Mouse (Mus musculus) MEL (cell line): ENCODE data around the gene Smurf2. TPM values are rescaled to one million over a fixed set of nuclear protein-coding genes. Genes with fewer than 3 reads are reported as not detected.

Source experiments
- DNase-seq: peaks from one replicate; pipeline ENCODE4 v3.0.0; 2011; ENCODE audit warnings: low read depth, low spot score
- H3K27ac ChIP-seq: 2 replicates; pipeline ENCODE4 v1.5.1; 2012; ENCODE audit warnings: low read depth, mild to moderate bottlenecking, control low read depth, low read length, moderate library complexity; ENCODE audit not compliant: control insufficient read depth
- H3K27me3 ChIP-seq, 2 experiments: fragments of 150-350 bp in 1 of 2; sonication (generic) in 1 of 2; 2 replicates each; pipeline ENCODE4 v1.6.1; 2012; ENCODE audit warnings: low read length in 2 of 2, mild to moderate bottlenecking in 2 of 2, improper control_type of control experiment in 1 of 2, moderate library complexity in 1 of 2; ENCODE audit not compliant: insufficient read depth in 2 of 2, control insufficient read depth in 1 of 2
- H3K36me3 ChIP-seq, 2 experiments: 2 replicates each; pipeline ENCODE4 v1.6.1; 2012 to 2014; ENCODE audit warnings: low read length in 2 of 2, improper control_type of control experiment in 1 of 2, inconsistent platforms in 1 of 2, mild to moderate bottlenecking in 1 of 2; ENCODE audit not compliant: insufficient read depth in 2 of 2, control insufficient read depth in 1 of 2
- H3K4me1 ChIP-seq, 2 experiments: fragments of 150-350 bp in 1 of 2; sonication (generic) in 1 of 2; 2 replicates each; pipeline ENCODE4 v1.6.1; 2012; ENCODE audit warnings: low read length in 2 of 2, improper control_type of control experiment in 1 of 2, mild to moderate bottlenecking in 1 of 2; ENCODE audit not compliant: insufficient read depth in 2 of 2, control insufficient read depth in 1 of 2
- H3K4me3 ChIP-seq, 2 experiments: fragments of 150-350 bp in 1 of 2; sonication (generic) in 1 of 2; 2 replicates each; pipeline ENCODE4 v1.5.1; 2012; ENCODE audit warnings: low read depth in 2 of 2, low read length in 2 of 2, mild to moderate bottlenecking in 2 of 2, moderate library complexity in 2 of 2, control low read depth in 1 of 2, improper control_type of control experiment in 1 of 2; ENCODE audit not compliant: control insufficient read depth in 1 of 2, insufficient read depth in 1 of 2
- H3K79me2 ChIP-seq: 2 replicates; pipeline ENCODE4 v1.6.1; 2012; ENCODE audit warnings: mild to moderate bottlenecking, low read length, moderate library complexity; ENCODE audit not compliant: control insufficient read depth, poor library complexity, insufficient read depth
- H3K9ac ChIP-seq: 2 replicates; pipeline ENCODE4 v1.6.1; 2012; ENCODE audit warnings: low read depth, mild to moderate bottlenecking, control low read depth, low read length, moderate library complexity; ENCODE audit not compliant: control insufficient read depth, poor library complexity, severe bottlenecking
- H3K9me3 ChIP-seq: fragments of 150-350 bp; sonication (generic); replicated peaks from 2 replicates; pipeline ENCODE4 v1.6.1; 2012; ENCODE audit warnings: mild to moderate bottlenecking, low read length, improper control_type of control experiment, moderate library complexity; ENCODE audit not compliant: insufficient read depth
- BHLHE40 ChIP-seq: IDR thresholded peaks from 2 replicates; pipeline ENCODE4 v1.6.1; 2012; ENCODE audit warnings: low read depth, mild to moderate bottlenecking, inconsistent platforms, low read length, improper control_type of control experiment, borderline replicate concordance
- CHD1 ChIP-seq: IDR thresholded peaks from 2 replicates; pipeline ENCODE4 v1.6.1; 2012; ENCODE audit warnings: low read depth, mild to moderate bottlenecking, inconsistent platforms, low read length, improper control_type of control experiment
- CHD2 ChIP-seq: IDR thresholded peaks from 2 replicates; pipeline ENCODE4 v1.6.1; 2011; ENCODE audit warnings: low read length, improper control_type of control experiment
- CTCF ChIP-seq, 3 experiments: IDR thresholded peaks in 2 of 3; conservative IDR thresholded peaks in 1 of 3; 2 replicates each; pipeline ENCODE4 v1.5.1; 2011 to 2012; ENCODE audit warnings: low read length in 3 of 3, low read depth in 2 of 3, mild to moderate bottlenecking in 2 of 3, improper control_type of control experiment in 1 of 3, inconsistent platforms in 1 of 3, mixed read lengths in 1 of 3, moderate library complexity in 1 of 3; ENCODE audit not compliant: control insufficient read depth in 1 of 3, insufficient read depth in 1 of 3, poor library complexity in 1 of 3, severe bottlenecking in 1 of 3
- E2F4 ChIP-seq: IDR thresholded peaks from 2 replicates; pipeline ENCODE4 v1.6.1; 2011; ENCODE audit warnings: low read depth, low read length, improper control_type of control experiment, borderline replicate concordance
- ELF1 ChIP-seq: IDR thresholded peaks from 2 replicates; pipeline ENCODE4 v1.6.1; 2014; ENCODE audit warnings: low read depth, mild to moderate bottlenecking, inconsistent platforms, low read length, improper control_type of control experiment, moderate library complexity
- EP300 ChIP-seq, 2 experiments: IDR thresholded peaks; 2 replicates each; pipeline ENCODE4 v1.6.1; 2011; ENCODE audit warnings: improper control_type of control experiment in 2 of 2, low read length in 2 of 2, low read depth in 1 of 2, mild to moderate bottlenecking in 1 of 2
- GABPA ChIP-seq: IDR thresholded peaks from 2 replicates; pipeline ENCODE4 v1.6.1; 2012; ENCODE audit warnings: low read depth, mild to moderate bottlenecking, inconsistent platforms, low read length, improper control_type of control experiment, moderate library complexity
- GATA1 ChIP-seq: IDR thresholded peaks from 2 replicates; pipeline ENCODE4 v1.6.1; 2011; ENCODE audit warnings: low read depth, low read length, improper control_type of control experiment
- HCFC1 ChIP-seq: IDR thresholded peaks from 2 replicates; pipeline ENCODE4 v1.6.1; 2012; ENCODE audit warnings: low read depth, mild to moderate bottlenecking, inconsistent platforms, low read length, improper control_type of control experiment, moderate library complexity
- JUND ChIP-seq: IDR thresholded peaks from 2 replicates; pipeline ENCODE4 v1.6.1; 2011; ENCODE audit warnings: low read depth, mild to moderate bottlenecking, improper control_type of control experiment, low read length
- MAZ ChIP-seq: IDR thresholded peaks from 2 replicates; pipeline ENCODE4 v1.6.1; 2012; ENCODE audit warnings: low read depth, mild to moderate bottlenecking, inconsistent platforms, low read length, improper control_type of control experiment
- MEF2A ChIP-seq: IDR thresholded peaks from 2 replicates; pipeline ENCODE4 v1.6.1; 2014; ENCODE audit warnings: low read depth, mild to moderate bottlenecking, inconsistent platforms, low read length, improper control_type of control experiment; ENCODE audit not compliant: poor library complexity, insufficient replicate concordance, severe bottlenecking; ENCODE audit errors: extremely low read depth
- MYC ChIP-seq: IDR thresholded peaks from 2 replicates; pipeline ENCODE4 v1.6.1; 2011; ENCODE audit warnings: low read depth, mild to moderate bottlenecking, low read length, improper control_type of control experiment, moderate library complexity
- RAD21 ChIP-seq: IDR thresholded peaks from 2 replicates; pipeline ENCODE4 v1.6.1; 2011; ENCODE audit warnings: mild to moderate bottlenecking, low read depth, low read length, improper control_type of control experiment
- RCOR1 ChIP-seq: IDR thresholded peaks from 2 replicates; pipeline ENCODE4 v1.6.1; 2012; ENCODE audit warnings: low read depth, mild to moderate bottlenecking, inconsistent platforms, low read length, improper control_type of control experiment
- SIN3A ChIP-seq: IDR thresholded peaks from 2 replicates; pipeline ENCODE4 v1.6.1; 2012; ENCODE audit warnings: low read length, improper control_type of control experiment, inconsistent platforms
- TCF12 ChIP-seq: IDR thresholded peaks from 2 replicates; pipeline ENCODE4 v1.6.1; 2014; ENCODE audit warnings: low read depth, mild to moderate bottlenecking, inconsistent platforms, low read length, improper control_type of control experiment, moderate library complexity
- USF1 ChIP-seq: IDR thresholded peaks from 2 replicates; pipeline ENCODE4 v1.6.1; 2014; ENCODE audit warnings: low read depth, mild to moderate bottlenecking, inconsistent platforms, low read length, improper control_type of control experiment, moderate library complexity
- ZC3H11A ChIP-seq: IDR thresholded peaks from 2 replicates; pipeline ENCODE4 v1.6.1; 2012; ENCODE audit warnings: low read depth, mild to moderate bottlenecking, inconsistent platforms, low read length, improper control_type of control experiment
- ZKSCAN1 ChIP-seq: IDR thresholded peaks from 2 replicates; pipeline ENCODE4 v1.6.1; 2012; ENCODE audit warnings: low read depth, mild to moderate bottlenecking, inconsistent platforms, low read length, improper control_type of control experiment, moderate library complexity
- polyA plus RNA-seq, 2 experiments: library from polyadenylated mRNA; stranded (reverse) in 1 of 2; unstranded in 1 of 2; fragments of >175 nt in 1 of 2; fragments of >200 nt in 1 of 2; gene quantifications; 2 replicates each; pipeline versions ENCODE4 v1.2.1 to v1.2.4; 2012; ENCODE audit warnings: low replicate concordance in 2 of 2, low read depth in 1 of 2; ENCODE audit not compliant: insufficient read length in 2 of 2, insufficient read depth in 1 of 2, missing spikeins in 1 of 2
- total RNA-seq: library from RNA; depleted of rRNA; stranded (reverse); fragments of 300-350 nt; gene quantifications from 2 replicates; pipeline ENCODE4 v1.2.3, GENCODE M21; 2012

Gene Smurf2
- total and polyA plus RNA-seq, 3 experiments: 15.5 to 67.0 (median 17.5) TPM

DNA sequence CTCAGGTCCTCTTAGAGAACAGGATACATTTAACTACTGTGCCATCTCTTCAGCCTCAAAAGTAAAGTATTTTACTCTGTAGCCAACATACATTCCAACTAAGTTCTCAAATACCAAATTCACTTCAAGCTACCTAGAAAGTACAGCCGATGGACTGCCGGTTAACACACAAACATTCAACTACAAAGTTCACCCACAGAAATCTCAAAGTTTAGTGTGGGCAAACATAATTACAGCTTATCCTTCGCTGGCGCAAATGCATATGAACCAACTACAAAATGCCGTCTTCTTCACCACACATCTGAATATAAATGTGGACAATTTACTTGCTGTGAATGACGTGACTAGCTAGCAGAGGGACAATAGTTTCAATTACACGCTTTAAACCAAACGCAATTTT, 1.6 kb downstream of the Smurf2 start:
- H3K9ac ChIP-seq: peak overlapping the region; percentile 98
- no peak for DNase-seq
- no peak overlapping the region for H3K27ac ChIP-seq
- H3K79me2 ChIP-seq: peaks cover 35% of the 10 kb centered on the region
- no peaks in the 10 kb centered on the region for H3K9me3 ChIP-seq
- peak overlapping the region; percentile 87 to 89 for H3K4me3 ChIP-seq
- TF ChIP-seq JUND (no peak), MEF2A (no peak), SIN3A (no peak), MYC (no peak), RAD21 (no peak), ZC3H11A (no peak), HCFC1 (no peak), TCF12 (no peak), ZKSCAN1 (no peak)
- peaks cover 0 to 18% of the 10 kb centered on the region in 2 experiments; a peak in 2 of 4 replicates for H3K36me3 ChIP-seq
- no peaks in the 10 kb centered on the region for H3K27me3 ChIP-seq
- H3K4me1 ChIP-seq: peaks cover 7 to 9% of the 10 kb centered on the region in 2 experiments; a peak in 3 of 4 replicates

DNA sequence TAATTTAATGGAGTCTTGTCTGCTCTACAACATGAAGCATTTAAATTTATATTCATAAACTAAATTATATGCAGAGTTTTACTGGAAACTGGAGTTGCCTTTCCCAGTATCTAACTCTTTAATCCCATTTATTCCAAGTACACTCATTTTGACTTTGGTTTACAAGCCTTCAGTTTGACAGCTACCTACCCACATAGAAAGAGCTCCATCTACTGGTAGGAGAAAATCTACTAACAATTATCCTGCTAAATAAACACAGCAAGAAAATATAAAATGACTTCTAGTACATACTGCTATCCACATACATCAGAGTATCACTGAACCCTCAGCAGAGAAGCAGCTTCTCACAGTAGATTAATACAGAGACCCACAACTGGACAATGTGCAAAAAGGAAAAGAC, 9.3 kb downstream of the Smurf2 start:
- H3K9ac ChIP-seq: no peak overlapping the region
- no peaks in the 10 kb centered on the region for H3K9me3 ChIP-seq
- no peak overlapping the region for H3K4me3 ChIP-seq
- DNase-seq: peak; percentile 61
- peaks cover 4 to 5% of the 10 kb centered on the region in 2 experiments; a peak in 2 of 4 replicates for H3K4me1 ChIP-seq
- TF ChIP-seq USF1 (no peak), RCOR1 (no peak), RAD21 (peak; percentile 52), BHLHE40 (no peak), MYC (no peak), MAZ (no peak), ELF1 (no peak), EP300 (IDR thresholded peaks at IDR 0.05; ENCODE audit: low read depth in 1 of 2, low read length in 2 of 2) (no peak), HCFC1 (no peak), GABPA (no peak), E2F4 (no peak), CHD1 (no peak), CHD2 (no peak), CTCF (IDR thresholded peaks at IDR 0.05 in 2 of 3, conservative IDR thresholded peaks at IDR 0.05 in 1 of 3; ENCODE audit: control insufficient read depth in 1 of 3, insufficient read depth in 1 of 3, low read depth in 2 of 3, low read length in 3 of 3, poor library complexity in 1 of 3, severe bottlenecking in 1 of 3) (peak in 2 of 3 experiments; percentile 53 to 63; a peak in 4 of 6 replicates), GATA1 (no peak)
- H3K27ac ChIP-seq: no peak overlapping the region
- H3K36me3 ChIP-seq: peaks cover 0 to 14% of the 10 kb centered on the region in 2 experiments; a peak in 2 of 4 replicates
- no peaks in the 10 kb centered on the region for H3K27me3 ChIP-seq
- H3K79me2 ChIP-seq: peaks cover 24% of the 10 kb centered on the region
